Mouse (Mus musculus): ENCODE measurements around the gene Wfdc5. TPM values are rescaled to one million over a fixed set of nuclear protein-coding genes. Genes with fewer than 3 reads are reported as not detected.

Gene Wfdc5
- total and polyA plus RNA-seq, 2 experiments = not detected

DNA sequence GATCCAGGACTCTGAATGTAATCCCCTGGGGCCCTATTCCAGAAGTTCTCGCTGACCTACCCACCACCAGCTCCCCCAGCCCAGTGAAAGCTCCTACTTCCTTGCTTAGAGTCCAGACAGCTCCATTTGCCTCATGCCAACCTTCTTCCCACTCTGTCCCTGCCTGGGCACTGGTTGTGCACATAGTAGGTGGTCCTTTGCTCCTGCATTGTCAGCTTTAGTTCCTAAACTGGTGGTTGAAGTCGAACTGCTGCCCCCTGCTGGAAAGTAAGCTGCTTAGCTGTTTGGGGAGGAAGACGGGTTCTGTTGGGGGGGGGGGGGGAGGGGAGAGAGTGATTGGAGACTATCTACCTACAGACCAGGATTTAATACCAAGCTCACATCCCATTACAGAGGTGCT, 2.4 kb downstream of the Wfdc5 start:
- Histone ChIP-seq H3K36me3 (ENCODE audit: control insufficient read depth, insufficient read depth, low read length) (no peaks in the 10 kb centered on the region), H3K27me3 (ENCODE audit: control insufficient read depth, insufficient read depth, low read length) (no peaks in the 10 kb centered on the region), H3K9ac (ENCODE audit: low read depth, low read length) (no peak overlapping the region), H3K27ac (replicated peaks; ENCODE audit: insufficient read depth, low read depth, low read length) (no peak overlapping the region), H3K4me3 (ENCODE audit: insufficient read depth, low read depth, low read length) (no peak overlapping the region), H3K4me1 (ENCODE audit: control insufficient read depth, insufficient read depth, low read length) (no peaks in the 10 kb centered on the region), H3K79me2 (ENCODE audit: control insufficient read depth, insufficient read depth, low read length) (no peaks in the 10 kb centered on the region)
- TF ChIP-seq CTCF (IDR thresholded peaks at IDR 0.05; ENCODE audit: low read depth, low read length) = peak; percentile 44
- TF ChIP-seq POLR2A (IDR thresholded peaks at IDR 0.05; ENCODE audit: extremely low read depth, insufficient read depth, low read length) = no peak
- 39% methylated on average over 3 of the region's 3 CpGs for WGBS
- peak; percentile 20 for DNase-seq (ENCODE audit: extremely low read depth, low read depth, low spot score)

DNA sequence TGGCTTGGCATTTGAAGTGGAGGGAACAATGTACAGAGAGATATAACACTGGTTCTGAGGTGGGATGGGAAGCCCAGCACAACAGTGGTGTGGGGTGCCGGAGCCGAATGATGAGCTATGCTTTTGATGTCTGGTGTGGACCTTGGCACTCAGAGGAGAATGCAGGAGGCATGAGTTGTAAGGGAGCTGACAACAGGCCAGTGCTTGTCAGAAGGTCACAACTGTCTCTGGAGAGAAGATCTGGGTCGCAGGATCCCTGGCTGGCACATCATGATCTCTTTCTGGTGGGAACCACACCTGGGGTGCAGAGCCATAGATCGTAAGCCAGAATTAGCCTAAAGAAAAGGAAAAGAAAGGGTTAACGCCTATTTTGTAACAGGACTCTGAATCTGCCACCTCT, 4.7 kb downstream of the Wfdc5 start:
- Histone ChIP-seq H3K4me3 (ENCODE audit: insufficient read depth, low read depth, low read length) (no peak overlapping the region), H3K27ac (replicated peaks; ENCODE audit: insufficient read depth, low read depth, low read length) (no peak overlapping the region), H3K27me3 (ENCODE audit: control insufficient read depth, insufficient read depth, low read length) (no peaks in the 10 kb centered on the region), H3K4me1 (ENCODE audit: control insufficient read depth, insufficient read depth, low read length) (no peaks in the 10 kb centered on the region), H3K79me2 (ENCODE audit: control insufficient read depth, insufficient read depth, low read length) (no peaks in the 10 kb centered on the region), H3K36me3 (ENCODE audit: control insufficient read depth, insufficient read depth, low read length) (no peaks in the 10 kb centered on the region), H3K9ac (ENCODE audit: low read depth, low read length) (no peak overlapping the region)
- TF ChIP-seq POLR2A (IDR thresholded peaks at IDR 0.05; ENCODE audit: extremely low read depth, insufficient read depth, low read length) (no peak), CTCF (IDR thresholded peaks at IDR 0.05; ENCODE audit: low read depth, low read length) (no peak)
- 77% methylated on average over 5 of the region's 5 CpGs for WGBS
- DNase-seq (ENCODE audit: extremely low read depth, low read depth, low spot score) = no peak

DNA sequence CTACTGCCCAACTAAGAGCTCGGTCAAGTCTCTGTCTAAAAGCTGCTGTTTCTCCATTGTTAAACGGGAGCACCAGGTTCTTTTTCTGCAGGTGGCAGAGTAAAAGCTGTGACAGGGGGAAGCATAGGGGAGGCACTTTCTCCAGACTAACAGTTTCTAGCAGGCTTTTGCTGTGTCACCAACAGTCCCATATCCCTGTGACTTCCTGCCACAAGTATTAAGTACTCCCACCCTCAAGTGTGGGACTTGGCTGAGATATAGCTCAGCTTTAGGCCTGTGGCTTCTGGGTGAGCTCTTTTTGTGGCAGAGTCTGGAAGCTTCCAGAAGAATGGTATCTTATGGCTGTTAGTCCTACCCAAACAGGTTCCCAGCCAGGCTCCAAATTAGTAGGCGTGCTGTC, 6.7 kb downstream of the Wfdc5 start:
- H3K36me3 ChIP-seq (ENCODE audit: control insufficient read depth, insufficient read depth, low read length) = no peaks in the 10 kb centered on the region
- H3K9ac ChIP-seq (ENCODE audit: low read depth, low read length) = no peak overlapping the region
- no peaks in the 10 kb centered on the region for H3K27me3 ChIP-seq (ENCODE audit: control insufficient read depth, insufficient read depth, low read length)
- 83% methylated on average over 3 of the region's 3 CpGs for WGBS
- TF ChIP-seq POLR2A (IDR thresholded peaks at IDR 0.05; ENCODE audit: extremely low read depth, insufficient read depth, low read length) (no peak), CTCF (IDR thresholded peaks at IDR 0.05; ENCODE audit: low read depth, low read length) (no peak)
- no peak overlapping the region for H3K27ac ChIP-seq (replicated peaks; ENCODE audit: insufficient read depth, low read depth, low read length)
- H3K79me2 ChIP-seq (ENCODE audit: control insufficient read depth, insufficient read depth, low read length) = no peaks in the 10 kb centered on the region
- no peak for DNase-seq (ENCODE audit: extremely low read depth, low read depth, low spot score)
- no peaks in the 10 kb centered on the region for H3K4me1 ChIP-seq (ENCODE audit: control insufficient read depth, insufficient read depth, low read length)
- no peak overlapping the region for H3K4me3 ChIP-seq (ENCODE audit: insufficient read depth, low read depth, low read length)

DNA sequence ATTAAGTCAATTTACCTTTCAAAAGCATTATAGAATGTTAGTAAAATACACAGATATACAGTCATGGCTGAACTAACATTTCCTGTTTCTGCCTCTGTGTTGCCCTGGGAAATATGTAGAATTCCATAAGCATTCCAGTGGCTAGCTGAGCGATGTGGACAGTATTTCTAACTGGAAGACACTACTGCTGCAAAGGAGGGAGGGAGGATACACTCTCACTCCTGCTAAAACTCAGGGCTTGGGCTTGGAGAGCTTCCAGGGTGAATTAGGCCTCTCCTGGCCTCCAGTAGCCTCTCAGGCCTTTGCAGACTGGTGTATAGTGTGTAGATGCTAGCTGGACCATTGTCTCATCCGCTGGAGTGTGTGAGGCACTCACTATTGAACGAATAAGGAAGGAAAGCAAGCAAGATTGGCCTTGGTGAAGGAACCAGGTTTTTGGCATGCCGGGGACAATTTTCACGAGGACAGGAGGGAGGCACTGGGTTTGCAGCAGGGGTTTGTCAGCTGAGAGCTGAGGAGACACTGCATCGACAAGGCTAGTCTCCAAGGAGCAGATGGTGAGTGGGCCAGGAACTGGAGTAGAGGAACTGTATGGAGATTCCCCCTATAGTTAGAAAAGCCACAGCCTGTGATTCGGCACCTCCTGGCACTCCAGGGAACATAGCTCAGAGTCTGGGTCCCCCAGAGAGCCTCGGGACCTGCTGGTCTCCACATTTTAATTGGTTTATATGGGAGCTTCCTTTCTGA, 7.7 kb downstream of the Wfdc5 start:
- Histone ChIP-seq H3K79me2 (ENCODE audit: control insufficient read depth, insufficient read depth, low read length) (no peaks in the 10 kb centered on the region), H3K9ac (ENCODE audit: low read depth, low read length) (no peak overlapping the region), H3K4me1 (ENCODE audit: control insufficient read depth, insufficient read depth, low read length) (no peaks in the 10 kb centered on the region), H3K36me3 (ENCODE audit: control insufficient read depth, insufficient read depth, low read length) (no peaks in the 10 kb centered on the region), H3K27me3 (ENCODE audit: control insufficient read depth, insufficient read depth, low read length) (no peaks in the 10 kb centered on the region; the same call in 1 of the 2 replicates), H3K27ac (replicated peaks; ENCODE audit: insufficient read depth, low read depth, low read length) (no peak overlapping the region), H3K4me3 (ENCODE audit: insufficient read depth, low read depth, low read length) (no peak overlapping the region)
- WGBS = 78% methylated on average over 8 of the region's 8 CpGs
- DNase-seq (ENCODE audit: extremely low read depth, low read depth, low spot score) = no peak
- TF ChIP-seq CTCF (IDR thresholded peaks at IDR 0.05; ENCODE audit: low read depth, low read length) = no peak

DNA sequence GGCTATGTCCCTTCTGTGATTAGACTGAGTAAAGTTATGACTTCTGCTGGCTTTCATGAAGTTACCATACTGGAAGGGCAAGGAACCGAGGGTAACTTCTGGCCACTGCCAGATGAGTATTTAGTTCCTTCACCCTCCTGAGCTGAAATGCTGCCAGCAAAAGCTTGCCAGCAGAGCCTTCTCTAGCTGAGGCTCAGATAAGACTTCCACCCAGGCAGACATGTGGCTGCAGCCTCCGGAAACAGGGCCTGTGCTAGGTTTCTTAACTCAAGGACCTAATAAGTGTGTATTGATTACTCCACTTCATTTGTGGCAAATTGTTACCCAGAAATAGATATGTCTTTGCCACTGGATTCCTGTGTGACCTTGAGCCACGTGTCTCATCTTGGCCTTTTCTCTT, 9.1 kb downstream of the Wfdc5 start:
- TF ChIP-seq POLR2A (IDR thresholded peaks at IDR 0.05; ENCODE audit: extremely low read depth, insufficient read depth, low read length) = no peak
- TF ChIP-seq CTCF (IDR thresholded peaks at IDR 0.05; ENCODE audit: low read depth, low read length) = no peak
- 53% methylated on average over 3 of the region's 3 CpGs for WGBS
- no peaks in the 10 kb centered on the region for H3K79me2 ChIP-seq (ENCODE audit: control insufficient read depth, insufficient read depth, low read length)
- H3K27me3 ChIP-seq (ENCODE audit: control insufficient read depth, insufficient read depth, low read length) = no peaks in the 10 kb centered on the region; the same call in 1 of the 2 replicates
- H3K27ac ChIP-seq (replicated peaks; ENCODE audit: insufficient read depth, low read depth, low read length) = no peak overlapping the region
- no peak overlapping the region for H3K9ac ChIP-seq (ENCODE audit: low read depth, low read length)
- no peaks in the 10 kb centered on the region for H3K36me3 ChIP-seq (ENCODE audit: control insufficient read depth, insufficient read depth, low read length)
- H3K4me1 ChIP-seq (ENCODE audit: control insufficient read depth, insufficient read depth, low read length) = no peaks in the 10 kb centered on the region
- H3K4me3 ChIP-seq (ENCODE audit: insufficient read depth, low read depth, low read length) = no peak overlapping the region
- DNase-seq (ENCODE audit: extremely low read depth, low read depth, low spot score) = no peak

DNA sequence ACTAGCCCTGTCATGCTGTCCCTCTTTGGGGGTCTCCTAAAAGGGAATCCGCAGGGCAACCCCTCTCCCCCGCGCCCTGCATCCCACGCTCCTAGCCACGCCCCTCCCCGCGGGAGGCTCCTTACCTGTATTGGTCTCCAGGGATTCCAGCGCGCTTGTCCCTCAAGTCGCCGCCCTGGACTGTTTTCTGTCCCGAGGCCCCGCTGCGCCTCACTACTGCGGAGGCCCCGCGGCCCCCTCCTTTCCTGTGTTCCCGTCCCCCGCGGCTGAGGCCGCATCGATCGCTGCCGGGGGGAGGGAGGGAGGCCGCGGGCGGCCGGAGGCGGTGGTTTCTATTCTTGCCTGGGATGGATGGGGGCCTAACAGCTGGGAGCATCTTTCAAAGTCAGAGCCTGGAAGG, 11.6 kb downstream of the Wfdc5 start, which contains the start of gene Kcns1:
Kcns1 (minus strand) TSS at position 212 of the 400 bp plus-strand sequence.
- no peaks in the 10 kb centered on the region for H3K79me2 ChIP-seq (ENCODE audit: control insufficient read depth, insufficient read depth, low read length)
- no peak for DNase-seq (ENCODE audit: extremely low read depth, low read depth, low spot score)
- no peak within 1 kb of the TSS for H3K27ac ChIP-seq (replicated peaks; ENCODE audit: insufficient read depth, low read depth, low read length)
- H3K4me1 ChIP-seq (ENCODE audit: control insufficient read depth, insufficient read depth, low read length) = no peaks in the 10 kb centered on the region
- 1% methylated on average over 29 of the region's 29 CpGs for WGBS
- no peak within 1 kb of the TSS for H3K9ac ChIP-seq (ENCODE audit: low read depth, low read length)
- TF ChIP-seq CTCF (IDR thresholded peaks at IDR 0.05; ENCODE audit: low read depth, low read length) = no peak
- TF ChIP-seq POLR2A (IDR thresholded peaks at IDR 0.05; ENCODE audit: extremely low read depth, insufficient read depth, low read length) = no peak
- H3K4me3 ChIP-seq (ENCODE audit: insufficient read depth, low read depth, low read length) = no peak within 1 kb of the TSS
- peaks cover 8% of the 10 kb centered on the region for H3K27me3 ChIP-seq (ENCODE audit: control insufficient read depth, insufficient read depth, low read length)
- H3K36me3 ChIP-seq (ENCODE audit: control insufficient read depth, insufficient read depth, low read length) = no peaks in the 10 kb centered on the region
